Mouse (Mus musculus): ENCODE measurements around the gene Gjc2. TPM values are rescaled to one million over a fixed set of nuclear protein-coding genes. Genes with fewer than 3 reads are reported as not detected.

The Gjc2 gene
- polyA plus RNA-seq, 1 experiment from 2014 or later = 2.4 TPM

DNA sequence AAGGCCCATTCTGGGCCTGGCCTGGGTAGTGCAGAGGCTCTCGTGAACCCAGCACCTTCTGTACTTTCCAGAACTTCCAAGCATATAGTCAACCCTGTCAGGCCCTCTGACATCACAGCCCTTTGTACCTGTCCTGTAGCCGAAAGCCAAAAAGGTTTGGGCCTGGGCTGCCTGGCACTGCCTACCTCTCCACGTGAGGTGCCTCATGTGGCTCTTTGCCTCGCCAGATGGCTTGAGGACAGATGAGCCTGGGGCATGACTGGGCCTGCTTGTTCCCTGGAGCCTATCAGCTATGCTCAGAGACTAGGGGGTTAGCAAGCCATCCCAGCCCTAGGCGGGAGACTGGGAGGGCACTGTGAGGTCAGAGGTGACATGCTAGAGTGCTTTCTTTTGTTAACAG, 2.5 kb upstream of the Gjc2 start:
- Histone ChIP-seq H3K36me3 (ENCODE audit: control insufficient read depth, insufficient read depth, low read length) (peaks cover 13% of the 10 kb centered on the region), H3K9me3 (ENCODE audit: control insufficient read depth, low read length) (no peaks in the 10 kb centered on the region), H3K9ac (ENCODE audit: low read length) (no peak overlapping the region), H3K27me3 (ENCODE audit: control insufficient read depth, insufficient read depth, low read length) (no peaks in the 10 kb centered on the region), H3K4me1 (replicated peaks; ENCODE audit: control insufficient read depth, insufficient read depth) (peaks cover 9% of the 10 kb centered on the region), H3K4me2 (replicated peaks; ENCODE audit: low read depth) (no peak overlapping the region), H3K27ac (replicated peaks) (no peak overlapping the region), H3K4me3 (ENCODE audit: low read depth, low read length) (no peak overlapping the region)
- WGBS = 79% methylated on average over 5 of the region's 5 CpGs
- no peak for ATAC-seq (ENCODE audit: low FRiP score, low TSS enrichment)
- no peak for TF ChIP-seq EP300 (optimal IDR thresholded peaks at IDR 0.05)
- no peak for TF ChIP-seq CTCF (IDR thresholded peaks at IDR 0.05; ENCODE audit: low read depth)
- no peak for DNase-seq (ENCODE audit: low spot score)

DNA sequence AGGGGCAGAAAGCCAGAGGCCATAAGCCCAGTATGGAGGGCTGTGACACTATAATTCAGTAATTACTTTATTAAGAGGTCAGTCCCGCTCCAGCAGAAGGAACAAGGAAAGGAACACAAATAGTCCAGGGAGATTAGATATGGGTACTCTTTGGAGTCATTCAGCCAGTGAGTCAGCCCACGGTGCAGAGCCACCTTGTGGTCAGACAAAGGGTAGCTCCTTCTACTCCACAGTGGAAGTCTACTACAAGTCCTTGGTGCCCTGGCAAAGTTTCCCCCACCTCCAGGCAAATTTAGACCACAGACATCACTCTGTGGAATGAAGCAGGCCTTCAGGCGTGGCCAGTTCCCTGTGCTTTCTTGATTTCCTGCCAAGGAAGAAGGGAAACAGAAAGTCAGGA, 808 bp upstream of the Gjc2 start:
- peaks cover 13% of the 10 kb centered on the region for H3K36me3 ChIP-seq (ENCODE audit: control insufficient read depth, insufficient read depth, low read length)
- H3K27ac ChIP-seq (replicated peaks) = peak overlapping the region; percentile 81
- no peak overlapping the region for H3K4me2 ChIP-seq (replicated peaks; ENCODE audit: low read depth)
- TF ChIP-seq EP300 (optimal IDR thresholded peaks at IDR 0.05) (no peak), CTCF (IDR thresholded peaks at IDR 0.05; ENCODE audit: low read depth) (peak; percentile 89)
- peaks cover 7% of the 10 kb centered on the region for H3K4me1 ChIP-seq (replicated peaks; ENCODE audit: control insufficient read depth, insufficient read depth)
- no peak overlapping the region for H3K4me3 ChIP-seq (ENCODE audit: low read depth, low read length)
- ATAC-seq (ENCODE audit: low FRiP score, low TSS enrichment) (peak; percentile 69), DNase-seq (ENCODE audit: low spot score) (peak; percentile 80)
- no peaks in the 10 kb centered on the region for H3K9me3 ChIP-seq (ENCODE audit: control insufficient read depth, low read length)
- no peaks in the 10 kb centered on the region for H3K27me3 ChIP-seq (ENCODE audit: control insufficient read depth, insufficient read depth, low read length)
- H3K9ac ChIP-seq (ENCODE audit: low read length) = peak overlapping the region; percentile 35; the same call in 1 of the 2 replicates
- 20% methylated on average over 3 of the region's 3 CpGs for WGBS

- DNase-seq (ENCODE audit: low spot score) (no peak), ATAC-seq (ENCODE audit: low FRiP score, low TSS enrichment) (no peak)
- Histone ChIP-seq H3K27ac (replicated peaks) (no peak overlapping the region), H3K4me2 (replicated peaks; ENCODE audit: low read depth) (peak overlapping the region; percentile 38), H3K36me3 (ENCODE audit: control insufficient read depth, insufficient read depth, low read length) (no peaks in the 10 kb centered on the region), H3K9ac (ENCODE audit: low read length) (peak overlapping the region; percentile 35; the same call in 1 of the 2 replicates), H3K4me1 (replicated peaks; ENCODE audit: control insufficient read depth, insufficient read depth) (no peaks in the 10 kb centered on the region), H3K27me3 (ENCODE audit: control insufficient read depth, insufficient read depth, low read length) (peaks cover 19% of the 10 kb centered on the region), H3K9me3 (ENCODE audit: control insufficient read depth, low read length) (no peaks in the 10 kb centered on the region), H3K4me3 (ENCODE audit: low read depth, low read length) (peak overlapping the region; percentile 13)
- WGBS = 13% methylated on average over 22 of the region's 34 CpGs
- no peak for TF ChIP-seq CTCF (IDR thresholded peaks at IDR 0.05; ENCODE audit: low read depth)
- no peak for TF ChIP-seq EP300 (optimal IDR thresholded peaks at IDR 0.05)
These were observed 6.1 kb downstream of the Gjc2 start for GRCm38 (mm10) chr11:59176921-59177320.

GRCm38 (mm10) chr11:59176475-59176874, 6.5 kb downstream of the Gjc2 start:
- H3K36me3 ChIP-seq (ENCODE audit: control insufficient read depth, insufficient read depth, low read length) = no peaks in the 10 kb centered on the region
- WGBS = 4% methylated on average over 47 of the region's 48 CpGs
- H3K4me1 ChIP-seq (replicated peaks; ENCODE audit: control insufficient read depth, insufficient read depth) = no peaks in the 10 kb centered on the region
- H3K9me3 ChIP-seq (ENCODE audit: control insufficient read depth, low read length) = no peaks in the 10 kb centered on the region
- H3K9ac ChIP-seq (ENCODE audit: low read length) = peak overlapping the region; percentile 35; the same call in 1 of the 2 replicates
- no peak overlapping the region for H3K27ac ChIP-seq (replicated peaks)
- TF ChIP-seq CTCF (IDR thresholded peaks at IDR 0.05; ENCODE audit: low read depth) (no peak), EP300 (optimal IDR thresholded peaks at IDR 0.05) (no peak)
- DNase-seq (ENCODE audit: low spot score) (no peak), ATAC-seq (ENCODE audit: low FRiP score, low TSS enrichment) (no peak)
- peak overlapping the region; percentile 38 for H3K4me2 ChIP-seq (replicated peaks; ENCODE audit: low read depth)
- H3K4me3 ChIP-seq (ENCODE audit: low read depth, low read length) = peak overlapping the region; percentile 13
- peaks cover 19% of the 10 kb centered on the region for H3K27me3 ChIP-seq (ENCODE audit: control insufficient read depth, insufficient read depth, low read length)

DNA sequence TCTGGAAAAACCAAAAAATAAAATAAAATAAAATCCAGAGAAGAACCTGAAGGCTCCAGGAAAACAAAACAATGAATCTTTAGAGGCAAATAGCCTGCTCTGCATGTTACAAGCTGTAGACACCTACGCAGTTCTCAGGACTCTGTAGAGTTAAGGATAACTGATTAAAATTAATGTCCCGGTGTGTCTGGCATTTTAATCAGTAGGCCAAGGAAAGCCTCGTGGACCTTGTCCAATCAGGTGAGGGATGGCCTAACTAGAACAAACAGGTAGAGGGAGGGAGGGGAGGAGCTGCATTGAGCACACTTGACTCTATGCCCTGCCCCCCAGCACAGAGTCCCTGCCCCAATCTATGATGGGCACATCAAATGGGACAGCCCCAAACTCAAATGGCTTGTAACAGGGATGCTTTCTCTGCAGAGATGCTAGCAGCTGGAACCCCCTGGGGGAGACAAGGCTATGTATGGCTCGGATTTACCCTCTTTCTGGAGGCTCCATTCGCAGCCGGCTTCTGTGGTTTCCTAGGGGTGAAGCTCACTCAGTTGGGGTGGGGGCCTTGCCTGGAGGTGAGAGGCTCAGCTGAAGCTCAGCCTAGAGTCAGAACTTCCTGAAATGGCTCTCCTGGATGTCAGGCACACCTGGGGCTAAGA, 8.7 kb downstream of the Gjc2 start:
- TF ChIP-seq CTCF (IDR thresholded peaks at IDR 0.05; ENCODE audit: low read depth) (no peak), EP300 (optimal IDR thresholded peaks at IDR 0.05) (no peak)
- H3K27ac ChIP-seq (replicated peaks) = no peak overlapping the region
- H3K27me3 ChIP-seq (ENCODE audit: control insufficient read depth, insufficient read depth, low read length) = peaks cover 19% of the 10 kb centered on the region
- no peaks in the 10 kb centered on the region for H3K4me1 ChIP-seq (replicated peaks; ENCODE audit: control insufficient read depth, insufficient read depth)
- no peak overlapping the region for H3K4me3 ChIP-seq (ENCODE audit: low read depth, low read length)
- DNase-seq (ENCODE audit: low spot score) = no peak
- no peaks in the 10 kb centered on the region for H3K36me3 ChIP-seq (ENCODE audit: control insufficient read depth, insufficient read depth, low read length)
- H3K9ac ChIP-seq (ENCODE audit: low read length) = no peak overlapping the region
- WGBS = 48% methylated on average over 6 of the region's 6 CpGs
- no peak overlapping the region for H3K4me2 ChIP-seq (replicated peaks; ENCODE audit: low read depth)
- H3K9me3 ChIP-seq (ENCODE audit: control insufficient read depth, low read length) = no peaks in the 10 kb centered on the region
- no peak for ATAC-seq (ENCODE audit: low FRiP score, low TSS enrichment)

DNA sequence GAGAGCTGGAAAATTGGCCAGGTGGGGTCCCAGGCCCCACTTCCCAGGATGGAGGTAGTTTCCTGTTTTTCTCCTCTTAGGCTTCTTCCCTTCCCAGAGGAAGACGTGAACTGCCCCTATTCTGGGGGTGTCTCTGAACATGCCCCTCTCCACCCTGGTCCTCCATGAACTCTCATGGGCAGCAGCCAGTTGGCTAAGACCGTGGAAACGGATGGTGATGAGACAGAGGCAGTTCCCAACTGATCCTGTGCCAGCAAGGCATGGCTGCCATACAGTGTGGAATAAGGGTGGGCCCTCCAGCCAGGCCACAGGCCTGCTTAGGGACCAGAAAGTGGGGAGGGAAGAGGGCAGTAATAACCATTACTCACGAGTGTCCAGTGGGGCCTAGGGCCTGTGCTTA, 12.5 kb downstream of the Gjc2 start:
- DNase-seq (ENCODE audit: low spot score) (no peak), ATAC-seq (ENCODE audit: low FRiP score, low TSS enrichment) (no peak)

More for the DNA sequence above, 12.5 kb downstream of the Gjc2 start:
- TF ChIP-seq CTCF (IDR thresholded peaks at IDR 0.05; ENCODE audit: low read depth) = no peak
- no peak for TF ChIP-seq EP300 (optimal IDR thresholded peaks at IDR 0.05)
- Histone ChIP-seq H3K4me3 (ENCODE audit: low read depth, low read length) (no peak overlapping the region), H3K4me2 (replicated peaks; ENCODE audit: low read depth) (no peak overlapping the region), H3K27me3 (ENCODE audit: control insufficient read depth, insufficient read depth, low read length) (no peaks in the 10 kb centered on the region; the same call in 1 of the 2 replicates), H3K4me1 (replicated peaks; ENCODE audit: control insufficient read depth, insufficient read depth) (no peaks in the 10 kb centered on the region), H3K27ac (replicated peaks) (no peak overlapping the region), H3K36me3 (ENCODE audit: control insufficient read depth, insufficient read depth, low read length) (no peaks in the 10 kb centered on the region), H3K9ac (ENCODE audit: low read length) (no peak overlapping the region; the same call in 1 of the 2 replicates), H3K9me3 (ENCODE audit: control insufficient read depth, low read length) (no peaks in the 10 kb centered on the region)
- 74% methylated on average over 4 of the region's 4 CpGs for WGBS
